In genomic region chr12:91799379-91799773, GRCm38 (mm10) we compare ENCODE assay signal across 8 mouse cellular contexts. TPM values are rescaled to one million over a fixed set of nuclear protein-coding genes. Genes with fewer than 3 reads are reported as not detected.
DNase-seq lines count a peak whose midpoint lies in the region; ATAC-seq lines count a peak whose summit lies in the region.

No protein-coding gene starts in this region.

- DNase-seq in hindbrain, embryonic 14.5 days (ENCODE audit: low spot score) = peak; percentile 79
- DNase-seq in hindbrain, embryonic 10.5 days (ENCODE audit: low spot score) = no peak
- peak; percentile 27 for DNase-seq in thymus, postnatal 14 days
- DNase-seq in thymus, adult 18-20 months = no peak
- DNase-seq in embryo, embryonic 11 days = peak; percentile 26
- DNase-seq in T-cell, adult 2 months (ENCODE audit: low spot score) = no peak
- DNase-seq in right cerebral cortex, postnatal 25 days = no peak

- no peaks in the 10 kb centered on the region for H3K27me3 ChIP-seq in hindbrain, embryonic 14.5 days (ENCODE audit: control insufficient read depth, insufficient read depth, low read length)
- no peaks in the 10 kb centered on the region for H3K27me3 ChIP-seq in hindbrain, embryonic 10.5 days (ENCODE audit: insufficient read depth, poor library complexity, severe bottlenecking)

- H3K4me3 ChIP-seq in hindbrain, embryonic 14.5 days (replicated peaks; ENCODE audit: low read length) = no peak overlapping the region
- no peak overlapping the region for H3K4me3 ChIP-seq in hindbrain, embryonic 10.5 days

- H3K9me3 ChIP-seq in hindbrain, embryonic 14.5 days (ENCODE audit: control insufficient read depth, low read length) = no peaks in the 10 kb centered on the region
- no peaks in the 10 kb centered on the region for H3K9me3 ChIP-seq in hindbrain, embryonic 10.5 days

- 25% methylated on average over 6 of the region's 6 CpGs for WGBS in hindbrain, embryonic 14.5 days
- WGBS in hindbrain, embryonic 10.5 days = 23% methylated on average over 6 of the region's 6 CpGs

- no peak overlapping the region for H3K9ac ChIP-seq in hindbrain, embryonic 14.5 days

- no peak overlapping the region for H3K27ac ChIP-seq in hindbrain, embryonic 14.5 days
- no peak overlapping the region for H3K27ac ChIP-seq in hindbrain, embryonic 10.5 days

- H3K4me2 ChIP-seq in hindbrain, embryonic 14.5 days (replicated peaks) = no peak overlapping the region

- no peaks in the 10 kb centered on the region for H3K4me1 ChIP-seq in hindbrain, embryonic 14.5 days (replicated peaks; ENCODE audit: control insufficient read depth, insufficient read depth, low read length)
- no peaks in the 10 kb centered on the region for H3K4me1 ChIP-seq in hindbrain, embryonic 10.5 days (replicated peaks)

- no peaks in the 10 kb centered on the region for H3K36me3 ChIP-seq in hindbrain, embryonic 14.5 days (replicated peaks; ENCODE audit: control insufficient read depth, insufficient read depth)
- H3K36me3 ChIP-seq in hindbrain, embryonic 10.5 days = no peaks in the 10 kb centered on the region

- no peak for ATAC-seq in hindbrain, embryonic 14.5 days (ENCODE audit: low FRiP score)
- no peak for ATAC-seq in monocyte, adult 5-6 weeks (replicated peaks; ENCODE audit: insufficient number of reproducible peaks, low FRiP score, low TSS enrichment, poor library complexity, severe bottlenecking)

RNA-seq across cellular contexts. Expression of gene Ston2, which starts 11.2 kb away (rescaled TPM):
- polyA plus RNA-seq in hindbrain, embryonic 14.5 days (2014; fragmentation: Nextera tagmentation; extraction: Ambion mirVana) = 9.0 and 9.5 TPM in 2 replicates
- 9.2 and 9.4 TPM in 2 replicates for polyA plus RNA-seq in hindbrain, embryonic 10.5 days (2016; fragmentation: Nextera tagmentation; extraction: Ambion mirVana)
- 8.6 to 25.7 TPM (median 13.4 TPM) in 3 replicates for total RNA-seq in monocyte, adult 5-6 weeks (2017)

RNA-seq across cellular contexts. Expression of gene Sel1l, which starts 49.6 kb away (rescaled TPM):
- polyA plus RNA-seq in hindbrain, embryonic 14.5 days (2014; fragmentation: Nextera tagmentation; extraction: Ambion mirVana) = 98.1 and 105 TPM in 2 replicates
- 61.3 and 74.9 TPM in 2 replicates for polyA plus RNA-seq in hindbrain, embryonic 10.5 days (2016; fragmentation: Nextera tagmentation; extraction: Ambion mirVana)
- total RNA-seq in monocyte, adult 5-6 weeks (2017) = 76.7 to 111 TPM (median 97.7 TPM) in 3 replicates

Comparison
In these comparisons a context has a peak if more than half of its experiments do, and no peak if none do; other contexts are left out.
1. DNase-seq: peak in hindbrain, embryonic 14.5 days (single experiment), thymus, postnatal 14 days (single experiment) and embryo, embryonic 11 days (single experiment); none in hindbrain, embryonic 10.5 days (single experiment), thymus, adult 18-20 months (0 of 2), T-cell, adult 2 months (single experiment) and right cerebral cortex, postnatal 25 days (single experiment).